Mouse (Mus musculus): ENCODE data around the gene Sort1. TPM values are rescaled to one million over a fixed set of nuclear protein-coding genes. Genes with fewer than 3 reads are reported as not detected.

Gene Sort1
- total and polyA plus RNA-seq, 2 experiments from 2014 or later, result 12.9 to 69.0 TPM

- H3K4me2 ChIP-seq (ENCODE audit: low read depth), result no peak overlapping the region
- no peak overlapping the region for H3K4me3 ChIP-seq (ENCODE audit: low read depth, low read length)
- no peak overlapping the region for H3K9ac ChIP-seq
- ATAC-seq (no peak), DNase-seq (no peak)
- TF ChIP-seq CTCF (IDR thresholded peaks at IDR 0.05; ENCODE audit: low read depth), result no peak
- WGBS, result 67% methylated on average over 24 of the region's 24 CpGs
- H3K4me1 ChIP-seq (ENCODE audit: insufficient read depth), result peaks cover 28% of the 10 kb centered on the region
- peak overlapping the region; percentile 72 for H3K27ac ChIP-seq (ENCODE audit: low read depth, low read length)
- H3K9me3 ChIP-seq (ENCODE audit: low read length), result no peaks in the 10 kb centered on the region
- H3K36me3 ChIP-seq (ENCODE audit: insufficient read depth), result peaks cover 45% of the 10 kb centered on the region
- H3K27me3 ChIP-seq (ENCODE audit: insufficient read depth, low read length), result no peaks in the 10 kb centered on the region
Observed at GRCm38 (mm10) chr3:108406306-108406885, 122.5 kb downstream of the Sort1 start.

DNA sequence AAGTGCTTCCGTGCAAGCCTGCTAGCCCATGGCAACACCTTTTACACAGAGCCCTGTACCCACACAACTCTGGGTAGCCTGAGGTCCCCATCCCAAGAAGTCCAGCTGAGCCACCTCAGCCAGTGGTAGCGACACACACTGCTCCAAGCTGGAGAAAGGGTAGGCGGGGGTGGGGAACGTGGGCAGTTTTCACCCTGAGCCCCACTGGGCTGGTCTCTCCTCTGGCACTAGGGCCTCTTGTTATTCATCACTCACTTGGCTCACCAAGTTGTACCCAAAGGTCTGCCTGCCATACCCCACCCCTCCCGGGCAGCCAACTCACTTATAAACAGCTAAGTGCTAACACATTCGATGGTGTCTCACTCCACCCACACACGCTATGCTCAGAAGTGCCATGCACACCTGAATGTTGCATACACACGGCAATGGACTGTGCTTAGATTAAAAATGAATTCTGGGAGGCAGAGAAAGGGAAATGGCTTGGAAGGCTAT lies 124.7 kb downstream of the Sort1 start:
- Histone ChIP-seq H3K27ac (ENCODE audit: low read depth, low read length) (no peak overlapping the region), H3K4me3 (ENCODE audit: low read depth, low read length) (no peak overlapping the region), H3K9me3 (ENCODE audit: low read length) (0 out of 2 replicates have a peak, but pooled peaks cover 3% of the 10 kb centered on the region), H3K36me3 (ENCODE audit: insufficient read depth) (peaks cover 42% of the 10 kb centered on the region), H3K27me3 (ENCODE audit: insufficient read depth, low read length) (no peaks in the 10 kb centered on the region), H3K9ac (no peak overlapping the region), H3K4me2 (ENCODE audit: low read depth) (no peak overlapping the region), H3K4me1 (ENCODE audit: insufficient read depth) (peaks cover 39% of the 10 kb centered on the region)
- DNase-seq (no peak), ATAC-seq (no peak)
- TF ChIP-seq CTCF (IDR thresholded peaks at IDR 0.05; ENCODE audit: low read depth), result no peak
- 82% methylated on average over 8 of the region's 8 CpGs for WGBS

- peak overlapping the region; percentile 92 for H3K27ac ChIP-seq (ENCODE audit: low read depth, low read length)
- H3K4me1 ChIP-seq (ENCODE audit: insufficient read depth), result peaks cover 40% of the 10 kb centered on the region
- no peaks in the 10 kb centered on the region for H3K27me3 ChIP-seq (ENCODE audit: insufficient read depth, low read length)
- peak; percentile 5; the same call in 1 of the 2 replicates for ATAC-seq
- DNase-seq, result peak; percentile 67
- H3K36me3 ChIP-seq (ENCODE audit: insufficient read depth), result peaks cover 38% of the 10 kb centered on the region
- no peak for TF ChIP-seq CTCF (IDR thresholded peaks at IDR 0.05; ENCODE audit: low read depth)
- H3K4me3 ChIP-seq (ENCODE audit: low read depth, low read length), result peak overlapping the region; percentile 27
- H3K4me2 ChIP-seq (ENCODE audit: low read depth), result peak overlapping the region; percentile 64
- 0 out of 2 replicates have a peak, but pooled peaks cover 6% of the 10 kb centered on the region for H3K9me3 ChIP-seq (ENCODE audit: low read length)
- peak overlapping the region; percentile 63 for H3K9ac ChIP-seq
- 16% methylated on average over 8 of the region's 8 CpGs for WGBS
Observed at GRCm38 (mm10) chr3:108409656-108410358, 125.9 kb downstream of the Sort1 start.

GRCm38 (mm10) chr3:108410359-108410714 lies 126.5 kb downstream of the Sort1 start:
- Histone ChIP-seq H3K4me2 (ENCODE audit: low read depth) (peak overlapping the region; percentile 64), H3K27ac (ENCODE audit: low read depth, low read length) (peak overlapping the region; percentile 92), H3K9ac (peak overlapping the region; percentile 63), H3K4me3 (ENCODE audit: low read depth, low read length) (peak overlapping the region; percentile 27), H3K36me3 (ENCODE audit: insufficient read depth) (peaks cover 34% of the 10 kb centered on the region), H3K9me3 (ENCODE audit: low read length) (0 out of 2 replicates have a peak, but pooled peaks cover 6% of the 10 kb centered on the region), H3K4me1 (ENCODE audit: insufficient read depth) (peaks cover 44% of the 10 kb centered on the region), H3K27me3 (ENCODE audit: insufficient read depth, low read length) (no peaks in the 10 kb centered on the region)
- TF ChIP-seq CTCF (IDR thresholded peaks at IDR 0.05; ENCODE audit: low read depth), result no peak
- 9% methylated on average over 5 of the region's 5 CpGs for WGBS
- ATAC-seq (peak; percentile 30; the same call in 1 of the 2 replicates), DNase-seq (no peak)

Other genes with a start within 250 kb of the Sort1 start
- 5.5 and 5.6 TPM in 2 replicates for gene Gstm4, start 239.2 kb upstream of the Sort1 start, total RNA-seq (2014; rRNA removed)
- gene Gstm4, start 239.2 kb upstream of the Sort1 start, polyA plus RNA-seq (2015; fragmentation: Nextera tagmentation; extraction: Ambion mirVana), result 20.7 and 22.9 TPM in 2 replicates
- 46.6 and 48.7 TPM in 2 replicates for gene Ampd2, start 197.4 kb upstream of the Sort1 start, total RNA-seq (2014; rRNA removed)
- 38.8 and 47.0 TPM in 2 replicates for gene Ampd2, start 197.4 kb upstream of the Sort1 start, polyA plus RNA-seq (2015; fragmentation: Nextera tagmentation; extraction: Ambion mirVana)
- gene Gnat2, start 191.3 kb upstream of the Sort1 start, total RNA-seq (2014; rRNA removed), result 0.10 and 0.38 TPM in 2 replicates
- 0.16 and 0.27 TPM in 2 replicates for gene Gnat2, start 191.3 kb upstream of the Sort1 start, polyA plus RNA-seq (2015; fragmentation: Nextera tagmentation; extraction: Ambion mirVana)
- gene Gnai3, start 137.9 kb upstream of the Sort1 start, total RNA-seq (2014; rRNA removed), result 109 and 120 TPM in 2 replicates
- 104 and 118 TPM in 2 replicates for gene Gnai3, start 137.9 kb upstream of the Sort1 start, polyA plus RNA-seq (2015; fragmentation: Nextera tagmentation; extraction: Ambion mirVana)
- gene Gpr61, start 129.2 kb upstream of the Sort1 start, total RNA-seq (2014; rRNA removed), result 8.1 and 9.8 TPM in 2 replicates
- 3.2 and 5.3 TPM in 2 replicates for gene Gpr61, start 129.2 kb upstream of the Sort1 start, polyA plus RNA-seq (2015; fragmentation: Nextera tagmentation; extraction: Ambion mirVana)
- 20.4 and 22.0 TPM in 2 replicates for gene Amigo1, start 97.7 kb upstream of the Sort1 start, total RNA-seq (2014; rRNA removed)
- gene Amigo1, start 97.7 kb upstream of the Sort1 start, polyA plus RNA-seq (2015; fragmentation: Nextera tagmentation; extraction: Ambion mirVana), result 9.4 and 12.1 TPM in 2 replicates
- gene Cyb561d1, start 82.9 kb upstream of the Sort1 start, total RNA-seq (2014; rRNA removed), result 4.1 and 5.4 TPM in 2 replicates
- gene Cyb561d1, start 82.9 kb upstream of the Sort1 start, polyA plus RNA-seq (2015; fragmentation: Nextera tagmentation; extraction: Ambion mirVana), result 3.3 and 4.5 TPM in 2 replicates
- 22.0 and 23.4 TPM in 2 replicates for gene Atxn7l2, start 73.1 kb upstream of the Sort1 start, total RNA-seq (2014; rRNA removed)
- gene Atxn7l2, start 73.1 kb upstream of the Sort1 start, polyA plus RNA-seq (2015; fragmentation: Nextera tagmentation; extraction: Ambion mirVana), result 18.1 and 20.7 TPM in 2 replicates
- gene Sypl2, start 57.4 kb upstream of the Sort1 start, total RNA-seq (2014; rRNA removed), result 0.29 and 1.0 TPM in 2 replicates
- gene Sypl2, start 57.4 kb upstream of the Sort1 start, polyA plus RNA-seq (2015; fragmentation: Nextera tagmentation; extraction: Ambion mirVana), result 0.42 and 0.70 TPM in 2 replicates
- 134 and 189 TPM in 2 replicates for gene Psma5, start 27.2 kb upstream of the Sort1 start, total RNA-seq (2014; rRNA removed)
- 239 and 278 TPM in 2 replicates for gene Psma5, start 27.2 kb upstream of the Sort1 start, polyA plus RNA-seq (2015; fragmentation: Nextera tagmentation; extraction: Ambion mirVana)
- not detected in 2 replicates for gene Mybphl, start 80.8 kb downstream of the Sort1 start, total RNA-seq (2014; rRNA removed)
- not detected in 2 replicates for gene Mybphl, start 80.8 kb downstream of the Sort1 start, polyA plus RNA-seq (2015; fragmentation: Nextera tagmentation; extraction: Ambion mirVana)
- gene Psrc1, start 99.8 kb downstream of the Sort1 start, total RNA-seq (2014; rRNA removed), result 9.5 and 10.5 TPM in 2 replicates
- gene Psrc1, start 99.8 kb downstream of the Sort1 start, polyA plus RNA-seq (2015; fragmentation: Nextera tagmentation; extraction: Ambion mirVana), result 6.5 and 7.0 TPM in 2 replicates
- gene Celsr2, start 131.5 kb downstream of the Sort1 start, total RNA-seq (2014; rRNA removed), result 39.0 and 51.4 TPM in 2 replicates
- 14.4 and 24.5 TPM in 2 replicates for gene Celsr2, start 131.5 kb downstream of the Sort1 start, polyA plus RNA-seq (2015; fragmentation: Nextera tagmentation; extraction: Ambion mirVana)
- gene Sars, start 161.1 kb downstream of the Sort1 start, total RNA-seq (2014; rRNA removed), result 196 and 202 TPM in 2 replicates
- 220 and 223 TPM in 2 replicates for gene Sars, start 161.1 kb downstream of the Sort1 start, polyA plus RNA-seq (2015; fragmentation: Nextera tagmentation; extraction: Ambion mirVana)